Mouse (Mus musculus) testis, adult 2 months (tissue): ENCODE results near the gene Hoxc6.

Experiments
- CTCF ChIP-seq: fragments of 200-500 bp; IDR thresholded peaks from 2 replicates; pipeline ENCODE4 v1.5.1; 2012; ENCODE audit warnings: low read depth, mild to moderate bottlenecking, inconsistent platforms, low read length, moderate library complexity; ENCODE audit not compliant: control insufficient read depth, insufficient read depth, insufficient replicate concordance
- POLR2A ChIP-seq: fragments of 200-500 bp; IDR thresholded peaks from 2 replicates; pipeline ENCODE4 v1.6.1; 2012; ENCODE audit warnings: low read depth, mild to moderate bottlenecking, inconsistent platforms, low read length, moderate library complexity; ENCODE audit not compliant: control insufficient read depth

DNA sequence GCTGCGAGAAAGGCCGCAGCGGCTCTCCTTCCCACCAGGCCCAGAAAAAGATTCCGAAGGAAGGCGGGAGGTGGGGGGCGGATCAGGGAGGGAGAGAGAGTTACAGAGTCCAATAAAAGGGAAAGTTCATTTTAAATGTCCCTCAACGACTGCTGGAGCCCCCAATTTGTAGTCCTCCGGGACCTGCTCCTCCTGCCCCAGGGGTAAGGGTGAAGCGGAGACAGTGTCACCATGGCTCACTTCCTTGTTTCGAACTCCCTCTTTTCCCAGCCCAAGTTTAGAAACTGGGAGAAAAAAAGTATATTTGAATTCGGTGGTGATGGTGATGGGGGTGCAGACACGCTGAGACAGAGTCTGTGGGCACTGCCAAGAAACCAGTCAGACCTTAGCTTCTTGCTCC, 42.5 kb downstream of the Hoxc6 start:
- TF ChIP-seq CTCF (no peak), POLR2A (no peak)
